Mouse (Mus musculus): ENCODE results near the gene Samsn1. TPM values are rescaled to one million over a fixed set of nuclear protein-coding genes. Genes with fewer than 3 reads are reported as not detected.

The Samsn1 gene
- polyA plus RNA-seq, 1 experiment from 2014 or later = 2.3 TPM

- Histone ChIP-seq H3K27me3 (replicated peaks) (no peaks in the 10 kb centered on the region), H3K4me2 (no peak overlapping the region), H3K4me1 (peaks cover 7% of the 10 kb centered on the region; the same call in 1 of the 2 replicates), H3K9ac (replicated peaks) (no peak overlapping the region), H3K36me3 (no peaks in the 10 kb centered on the region), H3K9me3 (replicated peaks) (no peaks in the 10 kb centered on the region), H3K27ac (replicated peaks) (no peak overlapping the region), H3K4me3 (replicated peaks) (no peak overlapping the region)
- 75% methylated on average over 9 of the region's 9 CpGs for WGBS
- no peak for ATAC-seq (ENCODE audit: low FRiP score)
Measured at GRCm38 (mm10) chr16:76000127-76000526, 22.0 kb downstream of the Samsn1 start.

GRCm38 (mm10) chr16:75990173-75990572 is 31.9 kb downstream of the Samsn1 start:
- no peak overlapping the region for H3K9ac ChIP-seq (replicated peaks)
- H3K4me1 ChIP-seq = no peaks in the 10 kb centered on the region
- ATAC-seq (ENCODE audit: low FRiP score) = no peak
- H3K4me2 ChIP-seq = no peak overlapping the region
- no peak overlapping the region for H3K27ac ChIP-seq (replicated peaks)
- H3K9me3 ChIP-seq (replicated peaks) = no peaks in the 10 kb centered on the region
- WGBS = 58% methylated on average over 1 of the region's 1 CpGs
- no peak overlapping the region for H3K4me3 ChIP-seq (replicated peaks)
- no peaks in the 10 kb centered on the region for H3K36me3 ChIP-seq
- no peaks in the 10 kb centered on the region for H3K27me3 ChIP-seq (replicated peaks)

DNA sequence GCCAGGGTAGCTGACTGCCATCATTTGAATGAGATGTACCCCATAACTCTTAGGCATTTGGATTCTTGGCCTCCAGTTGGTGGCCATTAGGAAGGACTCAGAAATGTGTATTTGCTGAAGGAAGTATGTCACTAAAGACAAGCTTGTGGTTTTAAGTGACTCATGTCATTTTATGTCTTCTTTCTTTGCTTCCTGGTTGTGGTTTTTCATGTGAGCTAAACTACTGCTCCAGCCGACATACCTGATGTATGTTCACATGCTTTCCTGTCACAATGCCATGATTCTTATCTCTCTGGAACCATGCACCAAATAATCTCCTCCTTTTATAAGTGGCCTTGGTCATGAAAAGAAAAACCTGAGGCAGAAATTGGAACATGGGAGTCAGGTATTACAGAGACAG is 38.2 kb downstream of the Samsn1 start:
- Histone ChIP-seq H3K4me2 (no peak overlapping the region), H3K27me3 (replicated peaks) (no peaks in the 10 kb centered on the region), H3K9me3 (replicated peaks) (no peaks in the 10 kb centered on the region), H3K27ac (replicated peaks) (no peak overlapping the region), H3K4me3 (replicated peaks) (no peak overlapping the region), H3K4me1 (no peaks in the 10 kb centered on the region), H3K9ac (replicated peaks) (no peak overlapping the region), H3K36me3 (no peaks in the 10 kb centered on the region)
- WGBS = 92% methylated on average over 1 of the region's 1 CpGs
- no peak for ATAC-seq (ENCODE audit: low FRiP score)

DNA sequence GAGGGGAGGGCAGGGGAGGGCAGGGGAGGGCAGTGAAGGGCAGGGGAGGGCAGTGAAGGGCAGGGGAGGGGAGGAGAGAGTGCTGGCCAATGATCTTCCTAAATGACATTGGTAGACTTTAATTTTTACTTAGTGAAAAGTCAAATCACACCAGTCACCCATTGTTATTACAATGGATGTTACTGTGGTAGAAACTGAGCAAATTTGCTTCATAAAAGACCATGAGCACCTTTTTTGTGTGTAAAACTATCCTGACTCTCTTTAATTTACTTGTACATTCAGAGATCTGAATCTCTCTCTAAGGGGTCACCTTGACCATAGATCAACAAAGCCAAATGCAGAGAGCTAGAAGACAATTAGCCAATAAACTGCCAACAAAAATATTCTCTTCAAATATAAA is 42.7 kb downstream of the Samsn1 start:
- H3K36me3 ChIP-seq = no peaks in the 10 kb centered on the region
- H3K27me3 ChIP-seq (replicated peaks) = no peaks in the 10 kb centered on the region
- no peaks in the 10 kb centered on the region for H3K9me3 ChIP-seq (replicated peaks)
- H3K4me2 ChIP-seq = no peak overlapping the region
- no peaks in the 10 kb centered on the region for H3K4me1 ChIP-seq
- no peak overlapping the region for H3K27ac ChIP-seq (replicated peaks)
- no peak overlapping the region for H3K9ac ChIP-seq (replicated peaks)
- ATAC-seq (ENCODE audit: low FRiP score) = no peak
- no peak overlapping the region for H3K4me3 ChIP-seq (replicated peaks)

DNA sequence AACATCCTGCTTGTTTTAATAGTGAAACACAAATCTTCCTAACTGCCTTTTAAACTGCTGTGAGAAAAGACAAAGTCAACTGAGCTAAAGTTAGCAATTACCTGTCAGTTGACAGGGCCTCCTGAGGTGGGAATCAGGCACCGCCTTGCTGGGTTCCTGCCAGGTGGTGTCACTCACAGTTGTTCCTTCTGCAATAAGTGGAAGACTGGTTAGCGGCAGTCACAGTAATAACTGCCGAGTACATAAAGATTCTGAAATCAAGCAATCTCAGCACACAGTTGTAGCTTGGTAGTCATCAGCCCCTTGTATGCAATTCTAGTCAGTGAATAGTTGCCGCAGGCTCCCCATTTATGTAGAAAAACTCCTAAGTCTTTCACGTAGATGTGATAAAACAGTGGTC is 44.3 kb downstream of the Samsn1 start:
- WGBS = 83% methylated on average over 5 of the region's 5 CpGs
- Histone ChIP-seq H3K9ac (replicated peaks) (no peak overlapping the region), H3K9me3 (replicated peaks) (no peaks in the 10 kb centered on the region), H3K4me1 (no peaks in the 10 kb centered on the region), H3K27me3 (replicated peaks) (no peaks in the 10 kb centered on the region), H3K4me2 (no peak overlapping the region), H3K36me3 (no peaks in the 10 kb centered on the region), H3K4me3 (replicated peaks) (no peak overlapping the region), H3K27ac (replicated peaks) (no peak overlapping the region)
- no peak for ATAC-seq (ENCODE audit: low FRiP score)

- Histone ChIP-seq H3K4me3 (replicated peaks) (no peak overlapping the region), H3K9me3 (replicated peaks) (no peaks in the 10 kb centered on the region), H3K27ac (replicated peaks) (no peak overlapping the region), H3K4me2 (no peak overlapping the region), H3K27me3 (replicated peaks) (no peaks in the 10 kb centered on the region), H3K4me1 (no peaks in the 10 kb centered on the region), H3K36me3 (no peaks in the 10 kb centered on the region), H3K9ac (replicated peaks) (no peak overlapping the region)
- WGBS = 44% methylated on average over 11 of the region's 11 CpGs
- ATAC-seq (ENCODE audit: low FRiP score) = no peak
Measured at GRCm38 (mm10) chr16:75975682-75976332, 46.3 kb downstream of the Samsn1 start.

- Histone ChIP-seq H3K9me3 (replicated peaks) (no peaks in the 10 kb centered on the region), H3K36me3 (no peaks in the 10 kb centered on the region), H3K4me3 (replicated peaks) (no peak overlapping the region), H3K27ac (replicated peaks) (no peak overlapping the region), H3K9ac (replicated peaks) (no peak overlapping the region), H3K27me3 (replicated peaks) (no peaks in the 10 kb centered on the region), H3K4me2 (no peak overlapping the region), H3K4me1 (no peaks in the 10 kb centered on the region)
- WGBS = 52% methylated on average over 6 of the region's 6 CpGs
- ATAC-seq (ENCODE audit: low FRiP score) = no peak
Measured at GRCm38 (mm10) chr16:75970266-75970998, 51.6 kb downstream of the Samsn1 start.

- no peaks in the 10 kb centered on the region for H3K27me3 ChIP-seq (replicated peaks)
- no peak overlapping the region for H3K27ac ChIP-seq (replicated peaks)
- ATAC-seq (ENCODE audit: low FRiP score) = no peak
- H3K4me2 ChIP-seq = no peak overlapping the region
- no peak overlapping the region for H3K4me3 ChIP-seq (replicated peaks)
- H3K4me1 ChIP-seq = no peaks in the 10 kb centered on the region
- H3K9ac ChIP-seq (replicated peaks) = no peak overlapping the region
- no peaks in the 10 kb centered on the region for H3K9me3 ChIP-seq (replicated peaks)
- 66% methylated on average over 8 of the region's 8 CpGs for WGBS
- no peaks in the 10 kb centered on the region for H3K36me3 ChIP-seq
Measured at GRCm38 (mm10) chr16:75962021-75962420, 60.1 kb downstream of the Samsn1 start.

DNA sequence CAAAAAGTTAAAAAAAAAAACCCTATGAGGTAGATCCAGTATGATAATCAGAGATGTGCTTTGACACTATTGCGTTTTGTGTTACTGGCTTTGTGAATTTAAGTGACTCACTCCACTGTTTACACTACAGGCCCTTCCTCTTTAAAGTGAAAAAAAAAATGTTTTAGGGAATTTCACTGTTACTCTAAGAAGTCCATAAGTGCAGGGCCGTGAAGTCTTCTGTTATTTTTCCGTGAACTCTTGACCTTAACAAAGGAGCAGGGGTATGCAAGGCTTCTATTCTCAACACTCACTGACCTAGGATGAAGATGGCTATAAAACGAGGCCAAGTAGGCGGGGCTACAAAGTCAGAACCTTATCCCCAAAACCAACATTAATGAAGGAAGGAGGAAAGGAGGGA is 60.6 kb downstream of the Samsn1 start:
- H3K27ac ChIP-seq (replicated peaks) = no peak overlapping the region
- no peak overlapping the region for H3K4me2 ChIP-seq
- H3K36me3 ChIP-seq = no peaks in the 10 kb centered on the region
- no peaks in the 10 kb centered on the region for H3K27me3 ChIP-seq (replicated peaks)
- no peaks in the 10 kb centered on the region for H3K4me1 ChIP-seq
- H3K9me3 ChIP-seq (replicated peaks) = no peaks in the 10 kb centered on the region
- H3K9ac ChIP-seq (replicated peaks) = no peak overlapping the region
- WGBS = 61% methylated on average over 5 of the region's 5 CpGs
- H3K4me3 ChIP-seq (replicated peaks) = no peak overlapping the region
- no peak for ATAC-seq (ENCODE audit: low FRiP score)

DNA sequence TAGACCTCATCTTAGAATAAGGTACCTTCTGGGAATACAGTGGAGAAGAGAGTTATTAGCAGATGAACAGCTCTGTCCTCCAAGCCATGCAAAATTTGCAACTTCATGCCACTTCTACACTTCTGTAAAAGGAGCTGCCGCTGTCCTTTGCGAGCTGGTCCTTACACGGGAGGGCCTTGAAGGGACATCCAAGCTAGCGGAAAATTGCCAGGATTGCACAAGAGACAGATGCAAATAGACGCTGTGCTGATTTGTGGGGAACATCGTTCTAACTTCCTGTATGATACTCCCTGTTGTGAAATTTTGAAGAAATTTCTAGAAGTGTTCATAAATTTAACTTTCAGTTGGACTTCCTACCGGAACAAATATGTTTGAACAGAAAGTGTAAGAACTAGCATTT is 61.0 kb downstream of the Samsn1 start:
- no peaks in the 10 kb centered on the region for H3K36me3 ChIP-seq
- no peak overlapping the region for H3K27ac ChIP-seq (replicated peaks)
- no peak for ATAC-seq (ENCODE audit: low FRiP score)
- no peak overlapping the region for H3K4me3 ChIP-seq (replicated peaks)
- H3K4me2 ChIP-seq = no peak overlapping the region
- no peaks in the 10 kb centered on the region for H3K27me3 ChIP-seq (replicated peaks)
- H3K4me1 ChIP-seq = no peaks in the 10 kb centered on the region
- H3K9me3 ChIP-seq (replicated peaks) = no peaks in the 10 kb centered on the region
- H3K9ac ChIP-seq (replicated peaks) = no peak overlapping the region
- WGBS = 81% methylated on average over 7 of the region's 7 CpGs

DNA sequence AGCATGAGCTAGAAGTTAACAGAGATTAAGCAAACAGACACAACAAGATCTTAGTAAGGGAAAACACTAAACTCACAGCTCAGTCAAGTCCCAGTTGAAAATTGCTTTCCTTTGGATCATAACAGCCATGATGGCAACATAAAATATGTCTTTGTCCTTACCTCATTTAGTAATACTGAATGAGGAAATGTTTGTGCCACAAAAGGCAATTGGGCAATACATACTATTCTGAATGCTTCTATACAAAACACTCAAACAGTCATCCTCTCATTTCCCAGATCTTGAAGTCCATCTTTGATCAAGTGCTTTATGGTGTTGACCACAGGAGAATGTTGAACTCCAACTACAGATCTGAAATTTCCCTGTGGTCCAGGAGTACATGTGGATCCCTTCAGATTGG is 88.7 kb downstream of the Samsn1 start:
- Histone ChIP-seq H3K4me2 (no peak overlapping the region), H3K36me3 (no peaks in the 10 kb centered on the region), H3K4me3 (replicated peaks) (no peak overlapping the region), H3K27ac (replicated peaks) (no peak overlapping the region), H3K4me1 (no peaks in the 10 kb centered on the region), H3K9ac (replicated peaks) (no peak overlapping the region), H3K9me3 (replicated peaks) (no peaks in the 10 kb centered on the region), H3K27me3 (replicated peaks) (no peaks in the 10 kb centered on the region)
- ATAC-seq (ENCODE audit: low FRiP score) = no peak

- H3K9me3 ChIP-seq (replicated peaks) = no peaks in the 10 kb centered on the region
- no peaks in the 10 kb centered on the region for H3K27me3 ChIP-seq (replicated peaks)
- WGBS = 56% methylated on average over 4 of the region's 4 CpGs
- H3K4me2 ChIP-seq = no peak overlapping the region
- no peak overlapping the region for H3K9ac ChIP-seq (replicated peaks)
- ATAC-seq (ENCODE audit: low FRiP score) = no peak
- no peak overlapping the region for H3K27ac ChIP-seq (replicated peaks)
- no peak overlapping the region for H3K4me3 ChIP-seq (replicated peaks)
- no peaks in the 10 kb centered on the region for H3K36me3 ChIP-seq
- H3K4me1 ChIP-seq = no peaks in the 10 kb centered on the region
Measured at GRCm38 (mm10) chr16:75930222-75930553, 91.9 kb downstream of the Samsn1 start.

Data from neural tube, embryonic 15.5 days (tissue).